Mouse (Mus musculus) hindlimb bud, embryonic 11.5 days (tissue): Measurements from ENCODE around the gene Mrps21.
A peak's percentile ranks its signal among the peaks of the same experiment; 100 is the strongest.

Experiments used
- DNase-seq: peaks from one replicate; pipeline ENCODE4 v3.0.0-alpha.2; 2012; ENCODE audit warnings: low read depth, low spot score; ENCODE audit errors: extremely low spot score

Gene Mrps21

GRCm38 (mm10) chr3:95856115-95856514 is 15.2 kb downstream of the Mrps21 start:
- DNase-seq: no peak

DNA sequence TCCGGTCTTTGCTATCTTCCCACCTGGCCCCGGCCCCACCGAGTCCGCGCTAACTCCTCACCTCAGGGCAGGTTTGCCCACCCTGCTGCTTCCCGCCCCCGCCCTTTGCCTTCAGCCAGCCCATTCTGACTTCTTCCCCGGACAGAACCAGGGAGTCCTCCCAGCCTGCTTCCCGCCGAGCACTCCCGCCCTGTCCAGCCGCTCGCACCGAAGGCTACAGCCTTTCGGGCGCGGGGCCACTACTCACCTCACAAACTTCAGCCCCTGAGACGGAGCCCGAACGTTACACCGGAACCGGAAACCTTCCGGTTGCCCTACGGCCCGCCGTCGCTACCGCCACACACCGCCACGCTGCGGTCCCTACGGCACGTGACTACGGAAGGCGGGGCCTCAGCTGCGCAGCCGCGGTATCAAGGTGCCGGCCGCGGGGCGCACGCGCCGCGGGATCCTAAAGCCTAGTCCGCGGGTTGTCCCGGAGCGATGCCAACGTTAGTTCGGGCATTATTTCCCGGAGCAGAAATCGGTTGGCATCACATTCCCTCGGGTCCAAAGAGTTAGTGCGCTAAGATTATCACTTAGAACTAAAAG is 15.7 kb downstream of the Mrps21 start, which contains the start of gene Prpf3:
Prpf3 (minus strand) TSS at position 384 of the 588 bp plus-strand sequence.
- DNase-seq: peak; percentile 46

DNA sequence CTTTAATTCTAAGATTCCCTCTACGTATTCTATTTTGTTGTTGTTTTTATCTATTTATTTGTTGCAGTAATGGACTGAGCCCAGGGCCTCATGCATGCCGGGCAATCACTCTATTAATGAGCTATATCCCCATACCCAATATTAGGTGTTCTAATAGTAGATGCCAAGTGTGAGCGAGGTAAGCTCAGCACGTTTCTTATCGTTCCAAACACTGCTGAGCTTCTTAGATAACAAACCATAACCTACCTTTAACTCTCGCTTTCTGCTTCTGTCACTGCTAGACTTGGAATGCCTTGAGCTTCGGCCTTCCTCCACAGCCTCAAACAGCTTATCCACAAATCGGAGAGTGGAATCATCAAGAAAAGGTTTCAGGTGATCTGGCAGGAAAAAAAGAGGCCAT is 20.0 kb downstream of the Mrps21 start:
- DNase-seq: no peak

GRCm38 (mm10) chr3:95850611-95851010 is 20.7 kb downstream of the Mrps21 start:
- DNase-seq: no peak

- DNase-seq: no peak
Observed at GRCm38 (mm10) chr3:95842503-95843214, 28.7 kb downstream of the Mrps21 start.

DNA sequence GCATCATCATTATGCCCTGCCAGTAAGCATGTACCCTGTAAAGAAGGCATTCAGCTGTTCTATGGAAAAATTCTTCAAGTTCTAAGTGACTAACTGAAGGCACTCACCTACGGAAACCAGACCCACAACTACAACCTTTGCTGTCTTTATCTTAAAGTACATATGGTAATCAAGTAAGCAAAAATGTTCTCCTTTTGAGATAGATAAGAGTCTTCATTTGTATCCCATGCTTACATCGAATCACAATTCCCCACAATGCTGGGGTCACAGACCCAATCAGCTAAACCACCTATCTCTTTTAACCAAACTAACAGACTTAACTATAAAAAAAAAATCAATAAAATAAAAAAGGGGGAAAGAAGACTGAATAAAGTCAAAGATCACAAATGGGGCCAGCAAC is 32.1 kb downstream of the Mrps21 start:
- no peak for DNase-seq

DNA sequence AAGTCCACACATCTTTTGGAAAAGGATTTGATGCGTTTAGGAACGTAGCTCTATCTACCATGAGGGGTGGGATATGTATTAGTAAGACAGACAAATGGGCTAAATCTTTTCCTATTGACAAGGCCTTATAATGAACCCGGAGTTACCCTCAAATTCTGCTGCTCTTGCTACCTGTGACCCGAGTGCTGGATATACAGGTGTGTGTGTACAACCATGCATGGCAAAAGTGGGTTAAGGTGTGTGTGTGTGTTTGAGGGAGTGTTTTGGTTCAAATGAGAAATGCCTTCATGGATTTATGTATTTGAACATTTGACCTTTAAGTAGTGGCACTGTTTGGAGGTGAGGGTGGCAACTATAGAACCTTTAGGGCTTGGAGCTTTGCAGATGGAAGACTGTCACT is 42.3 kb downstream of the Mrps21 start:
- no peak for DNase-seq

GRCm38 (mm10) chr3:95826275-95826674 is 45.0 kb downstream of the Mrps21 start:
- no peak for DNase-seq

DNA sequence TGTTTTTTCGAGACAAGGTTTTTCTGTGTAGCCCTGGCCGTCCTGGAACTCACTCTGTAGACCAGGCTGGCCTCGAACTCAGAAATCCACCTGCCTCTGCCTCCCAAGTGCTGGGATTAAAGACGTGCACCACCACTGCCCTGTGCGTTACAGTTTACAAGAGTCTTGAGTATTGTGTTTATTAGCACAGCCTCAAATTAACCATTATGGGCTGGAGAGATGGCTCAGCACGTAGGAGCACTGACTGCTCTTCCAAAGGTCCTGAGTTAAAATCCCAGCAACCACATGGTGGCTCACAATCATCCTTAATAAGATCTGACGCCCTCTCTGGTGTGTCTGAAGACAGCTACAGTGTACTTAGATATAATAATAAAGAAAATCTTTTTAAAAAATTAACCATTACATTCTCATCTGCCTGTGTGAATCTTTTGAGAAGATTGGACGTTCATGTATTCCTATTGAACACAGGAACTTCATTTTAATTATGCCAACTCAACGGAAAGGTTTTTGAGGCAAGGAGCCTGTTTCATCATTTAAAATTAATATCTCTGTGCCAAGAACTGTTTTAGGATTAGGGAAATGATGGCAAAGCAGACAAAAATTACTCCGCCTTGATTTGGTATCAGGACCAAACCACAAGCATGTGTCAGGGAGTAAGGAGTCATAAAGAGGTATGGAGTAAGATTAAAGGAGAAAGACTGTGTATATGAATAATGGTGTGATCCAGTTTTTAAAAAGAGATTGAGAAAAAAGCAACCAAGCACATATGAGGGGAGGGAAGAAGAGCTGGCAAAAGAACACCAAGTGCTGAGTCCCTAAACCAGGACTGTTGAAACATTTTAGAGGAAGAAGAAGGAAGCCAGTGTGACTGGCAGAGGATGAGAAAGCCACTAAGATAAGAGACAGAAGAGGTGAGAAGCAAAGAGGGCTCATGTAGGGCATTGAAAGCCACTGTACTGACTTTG is 51.0 kb downstream of the Mrps21 start:
- DNase-seq: no peak

DNA sequence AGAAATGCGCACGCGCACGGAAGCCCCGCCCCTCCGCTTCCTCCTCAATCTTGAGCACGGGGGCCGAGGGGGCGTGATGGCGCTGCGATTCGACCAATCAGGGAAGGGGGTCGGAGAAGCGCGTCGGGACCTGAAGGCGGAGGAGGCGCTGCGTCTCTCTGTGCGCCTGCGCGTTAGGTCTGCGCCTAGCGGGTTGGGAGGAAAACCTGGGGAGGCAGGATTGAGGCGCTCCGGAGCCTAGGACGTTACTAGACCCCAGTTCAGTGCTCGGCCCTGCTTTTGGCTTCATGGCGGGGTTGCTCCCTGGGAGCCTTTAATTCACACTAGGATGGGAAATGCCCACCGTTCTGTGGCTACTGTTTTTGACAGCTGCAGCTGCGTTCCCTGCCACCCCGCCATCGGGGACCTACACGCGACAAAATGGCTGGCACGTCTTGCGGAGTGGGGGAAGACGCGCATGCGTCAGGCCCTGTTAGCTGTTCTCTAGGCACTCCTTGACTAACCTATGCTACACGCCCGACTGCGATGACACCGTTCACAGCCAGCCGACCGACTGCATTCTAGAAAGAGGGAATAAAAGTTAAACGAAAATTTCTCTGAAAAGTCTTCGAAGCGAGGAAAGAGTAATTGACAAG is 51.9 kb downstream of the Mrps21 start:
- peak; percentile 95 for DNase-seq

DNA sequence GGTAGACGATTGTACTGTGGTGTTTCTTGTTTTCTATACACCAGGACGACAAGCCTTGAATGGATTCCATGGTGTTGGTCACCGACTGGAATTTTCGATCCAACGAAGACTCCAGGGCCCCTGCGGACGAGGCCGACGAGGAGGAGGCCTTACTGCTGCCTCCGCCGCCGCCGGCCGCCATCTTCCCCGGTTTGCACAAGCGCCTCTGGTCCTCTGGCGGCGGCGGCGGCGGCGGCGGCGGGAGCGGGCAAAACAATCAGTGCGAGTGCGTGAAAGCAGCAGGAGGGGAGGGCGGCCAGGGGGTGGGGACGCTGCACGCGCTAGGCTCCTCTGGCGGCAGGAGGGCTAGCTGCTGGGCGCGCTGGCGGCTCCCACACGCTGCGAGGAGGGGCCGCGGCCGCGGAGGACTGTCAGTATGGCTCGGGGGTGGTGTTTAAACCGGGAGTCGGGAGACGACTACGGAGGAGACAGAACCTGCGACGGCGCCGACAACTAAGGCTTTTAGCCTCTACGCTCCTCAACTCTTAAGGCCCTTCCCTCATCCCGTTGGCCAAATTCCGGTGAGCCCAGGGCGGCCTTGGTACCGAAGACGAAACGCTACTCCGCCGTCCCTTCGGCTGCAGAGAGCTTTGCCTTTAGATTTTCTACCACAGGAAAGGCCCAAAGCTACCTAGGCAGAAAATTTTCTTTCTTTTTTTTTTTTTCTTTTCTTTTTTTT is 52.6 kb downstream of the Mrps21 start, which contains the start of gene Rprd2:
Rprd2 (minus strand) TSS at position 293 of the 718 bp plus-strand sequence.
- DNase-seq: no peak

DNA sequence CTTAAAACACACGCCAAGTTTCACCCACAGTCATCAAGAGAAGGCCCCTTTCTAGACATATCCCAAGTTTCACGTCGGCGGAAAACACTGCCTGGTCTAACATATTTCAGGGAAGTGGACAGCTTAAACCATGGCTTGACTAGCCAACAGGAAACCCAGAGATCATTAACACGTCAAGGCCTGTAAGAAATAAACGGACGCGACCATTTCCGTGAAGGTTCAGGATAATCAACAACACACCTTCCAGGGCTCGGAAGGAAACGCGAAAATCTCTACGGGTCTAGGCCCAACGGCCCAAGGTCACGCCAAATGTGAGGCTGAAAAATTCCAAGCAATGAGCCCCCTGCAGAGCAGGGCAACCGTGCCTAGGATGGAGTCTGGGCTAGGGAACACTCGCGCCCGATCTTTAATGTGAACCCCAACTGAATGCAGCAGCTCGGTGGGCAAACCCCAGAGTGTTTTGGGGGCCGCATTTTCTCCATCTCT is 53.2 kb downstream of the Mrps21 start:
- peak; percentile 57 for DNase-seq

DNA sequence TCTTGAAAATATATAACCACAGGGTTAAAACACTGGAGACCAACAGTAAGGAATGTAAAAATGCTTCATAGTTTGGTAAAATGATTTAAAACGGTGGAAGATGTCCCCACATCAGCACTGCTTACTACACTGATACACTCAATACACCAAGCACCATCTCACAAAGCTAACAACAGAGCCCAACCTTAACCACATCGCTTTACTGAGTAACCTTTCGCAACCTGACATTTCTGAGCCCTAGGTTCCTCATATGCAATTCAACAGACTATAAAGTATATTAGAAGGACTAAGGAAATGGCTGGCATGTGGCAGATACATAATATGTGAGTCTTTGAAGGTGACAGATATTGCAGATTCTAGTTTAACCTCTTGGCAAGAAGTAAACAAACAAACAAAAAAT is 54.6 kb downstream of the Mrps21 start:
- DNase-seq: no peak
